Mouse (Mus musculus) lung, adult 18-20 months (tissue): ENCODE data around the gene Pdia4.
A peak's percentile ranks its signal among the peaks of the same experiment; 100 is the strongest.
"Not testable (repeated sequence)": the region's sequence is repeated elsewhere in the genome, so short reads cannot be mapped to it uniquely, and the experiment has no call there.

Experiments
- DNase-seq, 2 experiments: peaks; one replicate each; pipeline ENCODE4 v3.0.0; 2022; ENCODE audit warnings: mixed read lengths in 2 of 2

Pdia4 gene

GRCm38 (mm10) chr6:47813257-47813878, at the start of gene Pdia4:
TSS of gene Pdia4 (minus strand) at chr6:47813430.
- DNase-seq = peak; percentile 100

DNA sequence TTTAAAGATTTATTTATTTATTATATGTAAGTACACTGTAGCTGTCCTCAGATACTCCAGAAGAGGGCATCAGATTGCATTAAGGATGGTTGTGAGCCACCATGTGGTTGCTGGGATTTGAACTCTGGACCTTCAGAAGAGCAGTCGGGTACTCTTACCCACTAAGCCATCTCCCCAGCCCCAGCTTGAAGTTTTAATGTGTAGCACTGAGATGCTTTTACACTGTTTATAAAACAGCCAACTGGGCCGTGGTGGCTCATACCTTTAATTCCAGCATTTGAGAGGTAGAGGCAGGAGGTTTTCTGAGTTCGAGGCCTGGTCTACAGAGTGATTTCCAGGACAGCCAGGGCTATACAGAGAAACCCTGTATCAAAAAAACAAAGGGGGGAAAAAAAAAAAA, 44.5 kb upstream of the Pdia4 start:
- not testable (repeated sequence) for DNase-seq

GRCm38 (mm10) chr6:47857241-47857640, 44.0 kb upstream of the Pdia4 start:
- DNase-seq = no peak

GRCm38 (mm10) chr6:47845779-47846178, 32.5 kb upstream of the Pdia4 start:
- no peak for DNase-seq

- no peak for DNase-seq
These were observed 29.1 kb upstream of the Pdia4 start for GRCm38 (mm10) chr6:47842337-47842736.

- DNase-seq = no peak
These were observed 28.6 kb upstream of the Pdia4 start for GRCm38 (mm10) chr6:47841831-47842230.

DNA sequence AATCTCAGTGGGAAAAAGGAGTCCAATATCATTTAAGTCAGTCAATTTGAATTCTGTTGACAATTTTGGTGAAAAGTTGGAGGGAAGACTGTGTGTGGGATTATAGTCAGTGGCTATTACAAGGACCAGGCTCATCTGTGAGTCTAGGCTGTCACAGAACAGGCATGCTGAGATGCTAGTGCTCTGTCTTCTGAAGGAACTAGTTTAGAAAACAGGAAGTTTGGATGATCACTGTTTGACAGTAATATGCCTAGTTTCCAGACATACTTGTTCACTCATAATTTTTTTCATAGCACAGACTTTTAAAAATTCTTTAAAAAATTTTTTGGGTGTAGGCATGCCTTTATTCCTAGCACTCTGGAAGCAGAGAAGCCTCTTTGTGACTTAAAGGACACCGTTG, 27.8 kb upstream of the Pdia4 start:
- no peak for DNase-seq

GRCm38 (mm10) chr6:47837630-47838029, 24.4 kb upstream of the Pdia4 start:
- no peak for DNase-seq

DNA sequence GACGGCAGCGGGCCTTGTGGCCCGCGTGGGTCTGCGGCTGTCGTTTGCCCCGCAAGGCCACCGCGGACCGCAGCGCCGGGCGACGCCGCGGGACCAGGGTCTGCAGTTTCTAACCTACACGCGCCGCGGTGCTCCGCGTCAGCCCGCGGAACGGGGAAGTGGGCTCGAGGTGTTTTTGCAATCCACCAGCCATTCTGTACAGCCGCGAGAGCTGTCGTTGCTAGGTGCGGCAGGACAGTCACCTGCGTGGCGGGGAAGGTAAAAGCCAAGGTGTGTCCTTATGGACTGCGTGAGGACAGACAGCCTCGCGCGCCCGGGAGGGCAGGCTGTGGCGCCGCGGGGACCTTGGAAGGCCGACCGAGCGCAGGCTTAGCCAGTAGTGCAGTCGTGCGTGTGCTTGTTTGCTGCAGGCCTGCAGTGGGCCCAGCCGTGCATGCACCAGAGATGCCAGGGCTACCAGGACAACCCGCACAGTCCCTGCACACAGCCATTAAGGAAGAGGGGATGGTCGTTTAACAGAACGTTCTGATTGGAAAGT, 22.8 kb upstream of the Pdia4 start:
- DNase-seq = peak; percentile 39 to 62

- peak; percentile 94 to 95 for DNase-seq
These were observed 22.3 kb upstream of the Pdia4 start, which contains the start of gene Zfp398 for GRCm38 (mm10) chr6:47835482-47835983. TSS of gene Zfp398 (plus strand) at chr6:47835661.

DNA sequence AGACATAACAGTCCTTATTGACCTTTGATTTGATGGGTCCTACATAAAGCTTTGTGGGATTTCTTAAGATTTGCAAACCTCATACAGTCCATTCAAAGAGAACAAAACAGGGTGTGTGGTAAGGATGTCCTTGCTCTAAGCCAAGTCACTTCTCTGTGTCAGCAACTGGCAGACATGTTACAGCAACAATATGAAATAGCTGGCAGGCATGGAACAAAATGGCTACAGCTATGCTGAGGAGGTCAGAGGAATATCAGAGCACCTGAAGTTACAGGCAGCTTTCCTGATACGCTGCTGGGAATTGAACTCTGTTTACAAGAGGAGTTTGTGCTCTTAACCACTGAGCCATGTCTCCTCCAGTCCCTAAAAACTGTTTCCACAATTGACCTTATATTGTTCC, 19.0 kb upstream of the Pdia4 start:
- no peak for DNase-seq

DNA sequence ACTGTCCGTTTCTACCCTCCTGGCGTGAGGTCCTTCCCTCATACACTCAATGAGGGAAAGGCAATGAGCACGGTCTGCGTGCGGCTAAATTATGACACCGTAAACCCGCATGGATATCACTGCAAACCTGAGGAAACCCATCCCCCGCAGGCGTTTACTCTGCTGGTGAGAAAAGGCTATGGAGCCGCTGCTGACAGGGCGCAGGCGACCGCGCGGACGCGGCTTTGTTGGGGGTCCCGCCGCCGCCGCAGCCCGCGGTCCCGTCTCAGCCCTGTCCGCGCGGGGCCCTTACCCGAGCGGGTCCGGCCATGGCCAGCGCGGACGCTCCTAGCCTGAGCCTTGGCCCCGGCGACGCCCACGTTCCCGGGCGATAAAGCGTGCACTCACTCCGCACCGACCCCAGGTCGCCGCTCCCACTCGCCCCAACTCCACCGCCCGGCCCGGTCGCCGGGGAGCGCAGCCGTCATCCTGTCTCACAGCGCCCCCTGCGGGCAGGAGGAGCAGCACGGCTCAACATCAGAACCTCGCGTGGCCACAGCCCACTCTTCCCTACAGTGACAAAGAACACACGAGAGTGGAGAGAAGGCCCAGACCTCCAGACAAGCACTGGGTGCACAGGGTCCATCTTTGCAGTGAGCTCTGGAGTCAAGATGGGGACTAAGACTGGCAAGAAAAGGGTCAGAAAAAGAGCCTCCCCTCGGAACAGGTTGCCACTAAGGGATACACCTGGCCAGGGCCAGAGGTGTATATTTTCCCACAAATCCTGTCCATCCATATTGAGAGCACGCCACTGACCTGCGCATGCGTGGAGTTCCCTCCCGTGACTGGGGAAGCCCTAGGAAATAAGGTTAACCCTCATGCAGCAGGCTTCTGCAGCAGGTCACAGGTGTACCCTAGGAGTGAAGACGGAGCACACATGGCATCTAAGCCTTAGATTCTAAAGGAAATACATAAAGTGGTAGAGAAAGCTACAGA, 17.2 kb upstream of the Pdia4 start, which contains the start of gene Zfp786:
Gene Zfp786, minus strand, starts transcription at position 764 of the 975 bp plus-strand sequence.
- peak; percentile 87 to 93 for DNase-seq

- DNase-seq = no peak
These were observed 15.7 kb upstream of the Pdia4 start for GRCm38 (mm10) chr6:47828950-47829349.

GRCm38 (mm10) chr6:47827462-47827861, 14.2 kb upstream of the Pdia4 start:
- DNase-seq = no peak

DNA sequence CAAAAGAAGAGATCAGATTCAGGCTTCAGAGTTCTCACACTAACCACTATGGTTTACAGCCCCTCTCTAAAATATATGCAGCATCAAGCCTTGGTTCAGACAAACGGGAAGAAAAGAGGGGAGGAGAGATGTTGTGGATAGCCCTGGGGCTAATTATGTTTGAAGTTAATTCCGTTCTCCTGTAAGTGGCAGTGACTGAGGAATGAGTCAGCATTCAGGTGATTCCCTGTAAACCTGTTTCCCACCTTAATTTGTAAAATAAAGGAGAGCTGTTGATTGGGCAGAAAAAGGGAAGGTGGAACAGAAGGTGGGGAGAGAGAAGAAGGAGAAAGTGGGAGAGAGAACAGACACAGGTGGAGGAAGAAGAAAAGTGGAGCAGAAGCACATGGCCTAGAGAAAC, 11.0 kb upstream of the Pdia4 start:
- DNase-seq = no peak

- DNase-seq = no peak
These were observed 8.5 kb upstream of the Pdia4 start for GRCm38 (mm10) chr6:47821776-47822175.

GRCm38 (mm10) chr6:47821236-47821635, 8.0 kb upstream of the Pdia4 start:
- peak; percentile 22 to 44 for DNase-seq

DNA sequence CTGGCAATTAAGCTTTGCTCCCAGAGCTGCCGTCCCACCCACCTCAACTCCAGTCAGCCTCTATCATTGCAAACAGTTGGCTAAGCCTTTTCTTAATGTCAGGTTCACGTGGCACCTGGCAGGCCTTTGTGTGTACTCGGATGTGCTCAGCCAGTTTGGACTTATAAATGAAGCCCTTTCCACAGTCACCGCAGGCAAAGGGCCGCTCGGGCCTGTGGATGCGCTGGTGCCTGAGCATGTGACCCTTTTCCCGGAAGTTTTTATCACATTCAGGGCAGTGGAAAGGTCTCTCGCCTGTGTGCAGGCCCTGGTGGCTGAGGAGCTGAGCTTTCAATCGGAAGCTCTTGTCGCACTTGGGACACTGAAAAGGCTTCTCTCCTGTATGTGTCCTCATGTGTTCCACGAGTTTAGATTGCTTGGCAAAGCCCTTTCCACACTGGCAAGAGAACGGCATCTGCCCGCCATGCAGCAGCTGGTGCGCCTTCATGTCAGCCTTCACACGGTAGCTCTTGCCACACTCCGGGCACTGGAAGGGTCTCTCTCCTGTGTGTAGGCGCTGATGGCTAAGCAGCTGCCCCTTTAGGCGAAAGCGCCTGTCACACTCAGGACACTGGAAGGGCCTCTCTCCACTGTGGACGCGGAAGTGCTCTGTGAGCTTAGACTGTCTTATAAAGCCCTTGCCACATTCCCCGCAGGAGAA, 6.5 kb upstream of the Pdia4 start:
- DNase-seq = no peak

GRCm38 (mm10) chr6:47818721-47819120, 5.5 kb upstream of the Pdia4 start:
- no peak for DNase-seq

- DNase-seq = no peak
These were observed 2.9 kb upstream of the Pdia4 start for GRCm38 (mm10) chr6:47816151-47816550.

- DNase-seq = no peak
These were observed 837 bp downstream of the Pdia4 start for GRCm38 (mm10) chr6:47812271-47812915.

DNA sequence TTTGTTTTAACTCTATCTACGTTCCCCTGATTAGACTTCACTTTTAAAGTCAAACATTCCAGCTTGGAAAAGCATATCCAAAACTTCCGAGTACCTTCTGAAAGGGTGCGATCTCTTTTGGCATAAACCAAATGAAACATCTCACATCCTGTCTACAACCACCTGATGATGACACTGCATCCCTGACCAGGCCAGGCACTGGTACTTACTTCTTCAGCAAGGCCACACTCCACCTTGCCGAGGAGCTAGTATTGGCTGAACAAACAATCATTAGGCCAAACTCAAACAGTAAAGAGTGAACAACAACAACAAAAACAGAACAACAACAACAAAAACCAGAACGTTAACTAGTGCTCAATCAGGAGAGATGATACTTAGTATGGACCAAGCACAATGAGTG, 1.9 kb downstream of the Pdia4 start:
- no peak for DNase-seq
